Mouse (Mus musculus): ENCODE measurements around the gene Ddn.

The Ddn gene

GRCm38 (mm10) chr15:98809390-98809789, at the start of gene Ddn:
Gene Ddn (minus strand): TSS chr15:98809490.
- DNase-seq (ENCODE audit: low read depth, low spot score): no peak

GRCm38 (mm10) chr15:98854214-98854613, 44.9 kb upstream of the Ddn start:
- no peak for DNase-seq (ENCODE audit: low read depth, low spot score)

GRCm38 (mm10) chr15:98853161-98853937, 44.1 kb upstream of the Ddn start:
- no peak for DNase-seq (ENCODE audit: low read depth, low spot score)

- no peak for DNase-seq (ENCODE audit: low read depth, low spot score)
These were observed 43.4 kb upstream of the Ddn start for GRCm38 (mm10) chr15:98852733-98853132.

- no peak for DNase-seq (ENCODE audit: low read depth, low spot score)
These were observed 42.8 kb upstream of the Ddn start for GRCm38 (mm10) chr15:98852071-98852470.

- DNase-seq (ENCODE audit: low read depth, low spot score): no peak
These were observed 42.0 kb upstream of the Ddn start for GRCm38 (mm10) chr15:98851229-98851818.

- DNase-seq (ENCODE audit: low read depth, low spot score): no peak
These were observed 41.4 kb upstream of the Ddn start for GRCm38 (mm10) chr15:98850668-98851067.

- DNase-seq (ENCODE audit: low read depth, low spot score): no peak
These were observed 40.8 kb upstream of the Ddn start for GRCm38 (mm10) chr15:98849956-98850600.

- no peak for DNase-seq (ENCODE audit: low read depth, low spot score)
These were observed 39.9 kb upstream of the Ddn start for GRCm38 (mm10) chr15:98849165-98849564.

- no peak for DNase-seq (ENCODE audit: low read depth, low spot score)
These were observed 36.9 kb upstream of the Ddn start for GRCm38 (mm10) chr15:98846140-98846539.

GRCm38 (mm10) chr15:98845149-98845548, 35.9 kb upstream of the Ddn start:
- no peak for DNase-seq (ENCODE audit: low read depth, low spot score)

- DNase-seq (ENCODE audit: low read depth, low spot score): no peak
These were observed 34.4 kb upstream of the Ddn start for GRCm38 (mm10) chr15:98843595-98844223.

GRCm38 (mm10) chr15:98839671-98840585, 30.6 kb upstream of the Ddn start:
- DNase-seq (ENCODE audit: low read depth, low spot score): no peak

GRCm38 (mm10) chr15:98839161-98839560, 29.9 kb upstream of the Ddn start:
- no peak for DNase-seq (ENCODE audit: low read depth, low spot score)

GRCm38 (mm10) chr15:98837743-98838103, 28.4 kb upstream of the Ddn start:
- DNase-seq (ENCODE audit: low read depth, low spot score): no peak

- no peak for DNase-seq (ENCODE audit: low read depth, low spot score)
These were observed 27.9 kb upstream of the Ddn start for GRCm38 (mm10) chr15:98837006-98837742.

- no peak for DNase-seq (ENCODE audit: low read depth, low spot score)
These were observed 26.0 kb upstream of the Ddn start for GRCm38 (mm10) chr15:98835291-98835690.

GRCm38 (mm10) chr15:98834059-98834458, 24.8 kb upstream of the Ddn start:
- DNase-seq (ENCODE audit: low read depth, low spot score): no peak

GRCm38 (mm10) chr15:98833281-98833680, 24.0 kb upstream of the Ddn start:
- no peak for DNase-seq (ENCODE audit: low read depth, low spot score)

- no peak for DNase-seq (ENCODE audit: low read depth, low spot score)
These were observed 23.1 kb upstream of the Ddn start for GRCm38 (mm10) chr15:98832161-98833058.
